Mouse (Mus musculus): ENCODE measurements around the gene Letm1.

DNA sequence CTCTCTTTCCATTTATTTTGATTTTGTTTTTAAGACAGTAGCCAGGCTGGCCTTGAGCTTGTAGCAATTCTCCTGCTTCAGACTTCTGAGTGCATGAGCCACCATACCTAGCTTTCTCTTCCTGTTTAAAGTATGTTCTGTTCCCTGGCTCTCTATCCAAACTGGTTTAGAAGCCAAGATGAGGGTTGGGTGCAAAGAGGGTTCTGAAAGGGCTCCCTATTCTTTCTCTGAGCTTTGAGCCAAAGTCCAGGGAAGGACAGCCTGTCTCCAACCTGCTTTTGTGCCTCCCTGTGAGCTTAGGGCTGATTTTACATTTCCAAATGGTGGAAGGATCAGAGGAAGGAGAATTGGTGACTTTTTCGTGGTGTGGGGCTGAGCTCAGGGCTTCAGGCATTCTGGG, 55.7 kb downstream of the Letm1 start:
- TF ChIP-seq CTCF (IDR thresholded peaks at IDR 0.05) (no peak), EP300 (IDR thresholded peaks at IDR 0.05) (no peak)
